Mouse (Mus musculus) midbrain, embryonic 15.5 days (tissue): ENCODE measurements around the gene Gm10944. TPM values are rescaled to one million over a fixed set of nuclear protein-coding genes. Genes with fewer than 3 reads are reported as not detected.

Source experiments
- ATAC-seq: fragments of 200-750 bp; cut with Nextera tagmentation; replicated peaks from 2 replicates; pipeline ENCODE4 v1.8.0; 2017; ENCODE audit warnings: moderate TSS enrichment
- H3K27ac ChIP-seq: fragments of 300-500 bp; sonication (generic); 2 replicates; pipeline ENCODE4 v1.5.1; 2015; ENCODE audit warnings: mild to moderate bottlenecking, inconsistent platforms
- H3K27me3 ChIP-seq: fragments of 300-500 bp; sonication (generic); replicated peaks from 2 replicates; pipeline ENCODE4 v1.6.1; 2015; ENCODE audit warnings: inconsistent platforms
- H3K36me3 ChIP-seq: fragments of 300-500 bp; sonication (generic); replicated peaks from 2 replicates; pipeline ENCODE4 v1.6.1; 2015; ENCODE audit warnings: inconsistent platforms
- H3K4me1 ChIP-seq: fragments of 300-500 bp; sonication (generic); 2 replicates; pipeline ENCODE4 v1.6.1; 2015; ENCODE audit warnings: inconsistent platforms
- H3K4me2 ChIP-seq: fragments of 300-500 bp; sonication (generic); 2 replicates; pipeline ENCODE4 v1.6.1; 2015; ENCODE audit warnings: inconsistent platforms, mild to moderate bottlenecking, moderate library complexity
- H3K4me3 ChIP-seq: fragments of 300-500 bp; sonication (generic); 2 replicates; pipeline ENCODE4 v1.5.1; 2015; ENCODE audit warnings: mild to moderate bottlenecking, inconsistent platforms
- H3K9ac ChIP-seq: fragments of 300-500 bp; sonication (generic); 2 replicates; pipeline ENCODE4 v1.6.1; 2015; ENCODE audit warnings: mild to moderate bottlenecking, inconsistent platforms
- H3K9me3 ChIP-seq: fragments of 300-500 bp; sonication (generic); 2 replicates; pipeline ENCODE4 v1.6.1; 2016; ENCODE audit warnings: inconsistent platforms
- WGBS: fragments of 180-500 bp; shearing (Covaris S2); methylation state at CpG from one replicate; pipeline ENCODE4 v1.1.7; 2015; ENCODE audit warnings: mixed read lengths; 5-methylcytosine and 5-hydroxymethylcytosine counted together
- polyA plus RNA-seq: library from polyadenylated mRNA; unstranded; fragments of >200 nt; fragmentation: Nextera tagmentation; extraction: Ambion mirVana; gene quantifications from 2 replicates; pipeline ENCODE4 v1.2.1, GENCODE M21; 2015

Gm10944 gene
- polyA plus RNA-seq, 1 experiment from 2014 or later = not detected

GRCm38 (mm10) chr10:10726501-10726900 lies 45.4 kb downstream of the Gm10944 start:
- Histone ChIP-seq H3K4me2 (no peak overlapping the region), H3K4me3 (no peak overlapping the region), H3K4me1 (no peaks in the 10 kb centered on the region), H3K27ac (no peak overlapping the region), H3K27me3 (no peaks in the 10 kb centered on the region), H3K36me3 (no peaks in the 10 kb centered on the region), H3K9me3 (no peaks in the 10 kb centered on the region), H3K9ac (no peak overlapping the region)
- whole genome bisulfite sequencing = 85% methylated on average over 3 of the region's 3 CpGs
- no peak for ATAC-seq

Other genes with a start within 250 kb of the Gm10944 start
- gene Adgb, start 209.0 kb upstream of the Gm10944 start, polyA plus RNA-seq = 0.27 and 0.28 TPM in 2 replicates
- 4.3 and 5.0 TPM in 2 replicates for gene Rab32, start 123.1 kb upstream of the Gm10944 start, polyA plus RNA-seq